Mouse (Mus musculus): ENCODE results near the gene Casd1. TPM values are rescaled to one million over a fixed set of nuclear protein-coding genes. Genes with fewer than 3 reads are reported as not detected.

Casd1 gene
- polyA plus RNA-seq, 1 experiment, result 17.6 TPM

DNA sequence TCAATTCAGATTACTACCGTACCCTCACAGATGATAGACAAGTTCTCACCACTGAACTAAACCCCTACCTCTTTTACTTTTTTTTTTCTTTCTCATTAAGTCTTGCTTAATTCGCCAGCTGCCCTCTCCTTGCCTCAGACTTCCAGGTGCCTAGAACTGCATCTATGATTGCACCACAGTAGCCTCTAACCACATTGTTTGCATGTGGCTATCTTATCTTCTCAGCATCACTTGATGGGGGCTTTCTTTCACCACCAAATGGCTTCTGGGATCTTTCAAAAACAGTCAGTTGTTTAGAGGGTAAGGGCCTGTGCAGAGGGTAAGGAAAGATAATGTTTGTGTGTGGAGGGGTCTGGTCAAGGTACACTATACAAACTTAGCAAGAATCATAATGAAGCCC lies 63.7 kb downstream of the Casd1 start:
- TF ChIP-seq GATA1 (IDR thresholded peaks at IDR 0.05; ENCODE audit: low read length), result peak; percentile 83

DNA sequence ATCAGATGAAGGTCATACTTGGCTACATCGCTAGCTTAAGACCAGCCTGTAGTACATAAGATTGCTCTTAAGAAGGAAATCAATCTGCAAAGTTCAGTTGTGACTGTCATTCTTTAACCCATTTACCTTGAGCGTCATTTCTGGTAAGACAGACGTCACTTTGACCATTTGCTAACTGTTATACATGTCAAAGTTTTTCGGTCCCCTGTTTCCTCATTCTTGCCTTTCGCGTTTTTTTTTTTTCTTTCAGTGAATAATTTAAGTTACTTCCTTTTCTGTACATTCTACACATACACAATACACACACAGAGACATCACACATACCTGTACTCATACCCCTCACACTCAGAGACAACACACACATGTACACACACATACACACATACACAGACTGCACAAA lies 64.5 kb downstream of the Casd1 start:
- no peak for TF ChIP-seq GATA1 (IDR thresholded peaks at IDR 0.05; ENCODE audit: low read length)

DNA sequence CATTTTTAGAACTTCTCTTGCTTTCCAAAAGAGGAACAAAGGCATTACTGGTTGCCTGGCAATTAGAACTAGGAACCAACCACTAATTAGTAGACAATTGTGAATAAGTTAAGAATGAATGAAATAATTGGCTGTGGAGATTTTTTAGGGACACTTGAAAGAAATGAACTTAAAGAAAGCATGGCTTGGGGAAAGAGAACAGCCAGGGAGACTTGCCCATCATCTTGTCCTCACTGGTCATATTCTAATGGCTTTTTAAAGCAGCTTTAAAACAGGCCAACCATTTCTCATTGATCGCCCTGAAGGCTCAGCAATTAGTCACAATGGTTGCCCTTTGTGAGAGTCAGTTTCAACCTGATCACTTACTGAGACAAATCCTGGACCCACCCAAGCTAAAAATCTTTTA lies 76.7 kb downstream of the Casd1 start:
- no peak for TF ChIP-seq GATA1 (IDR thresholded peaks at IDR 0.05; ENCODE audit: low read length)

DNA sequence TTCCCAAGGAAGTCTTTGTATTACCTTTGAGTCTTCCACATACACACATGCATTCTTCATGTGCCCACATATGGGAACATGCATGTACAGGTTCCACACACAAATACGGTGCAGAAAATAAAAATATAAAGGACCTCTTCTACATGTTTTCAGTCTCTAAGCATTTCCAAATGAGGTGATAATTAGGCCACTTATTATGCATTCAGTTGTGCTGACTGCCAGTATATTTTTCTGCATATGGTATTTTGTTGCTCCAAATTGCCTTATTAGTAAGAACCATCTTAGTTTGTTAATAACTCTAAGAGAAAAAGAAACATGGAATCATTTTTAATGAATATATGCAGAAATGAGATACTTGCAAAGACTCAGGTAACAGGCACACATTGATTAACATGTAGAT lies 79.3 kb downstream of the Casd1 start:
- no peak for TF ChIP-seq GATA1 (IDR thresholded peaks at IDR 0.05; ENCODE audit: low read length)

DNA sequence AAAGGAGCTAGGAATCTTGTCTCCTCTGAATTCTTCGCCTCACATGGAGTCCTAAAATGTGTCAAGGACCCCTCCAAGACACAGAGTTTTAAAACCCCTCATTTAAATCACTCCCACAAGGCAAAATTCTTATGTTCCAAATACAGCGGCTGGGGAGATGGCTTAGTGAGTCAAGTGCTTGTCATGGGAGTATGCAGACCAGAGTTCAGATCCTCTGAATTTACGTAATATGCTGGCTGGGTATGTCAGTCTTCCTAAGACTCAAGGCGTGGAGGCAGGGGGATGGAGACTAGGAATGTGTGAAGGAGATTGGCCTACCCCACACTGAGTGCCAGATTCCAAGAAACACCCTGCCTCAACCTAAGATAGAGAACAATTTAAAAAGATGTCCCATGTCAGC lies 79.9 kb downstream of the Casd1 start:
- TF ChIP-seq GATA1 (IDR thresholded peaks at IDR 0.05; ENCODE audit: low read length), result no peak

DNA sequence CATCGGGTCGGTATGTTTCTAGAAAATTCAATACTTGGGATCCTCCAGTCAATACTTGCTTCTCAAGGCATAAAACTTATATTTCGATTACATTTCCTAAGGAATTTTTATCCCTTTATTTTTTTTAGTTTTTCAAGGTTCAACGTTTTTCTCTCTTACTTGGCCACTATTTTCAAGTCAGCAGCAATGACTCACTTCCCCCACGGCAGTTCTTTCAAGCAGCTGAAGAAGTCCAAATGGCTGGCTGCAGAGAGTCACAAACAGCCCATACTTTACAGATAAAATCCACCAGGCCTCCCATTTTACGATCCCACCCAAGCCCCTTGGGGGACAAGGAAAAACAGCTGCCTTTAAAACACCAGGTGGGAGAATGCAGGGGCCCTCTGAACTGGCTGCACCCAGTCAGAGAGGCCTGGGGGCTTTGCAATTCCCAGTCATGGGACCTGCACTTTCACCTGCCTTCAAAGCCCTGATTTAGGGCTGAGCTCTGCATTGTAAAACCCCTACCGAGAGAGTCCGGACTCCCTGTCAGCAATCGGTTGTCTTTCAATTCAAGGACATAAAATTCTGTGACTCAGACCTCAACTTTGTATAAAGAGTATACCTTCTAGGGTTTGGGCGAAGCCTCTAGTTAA lies 84.2 kb downstream of the Casd1 start:
- no peak for TF ChIP-seq GATA1 (IDR thresholded peaks at IDR 0.05; ENCODE audit: low read length)

DNA sequence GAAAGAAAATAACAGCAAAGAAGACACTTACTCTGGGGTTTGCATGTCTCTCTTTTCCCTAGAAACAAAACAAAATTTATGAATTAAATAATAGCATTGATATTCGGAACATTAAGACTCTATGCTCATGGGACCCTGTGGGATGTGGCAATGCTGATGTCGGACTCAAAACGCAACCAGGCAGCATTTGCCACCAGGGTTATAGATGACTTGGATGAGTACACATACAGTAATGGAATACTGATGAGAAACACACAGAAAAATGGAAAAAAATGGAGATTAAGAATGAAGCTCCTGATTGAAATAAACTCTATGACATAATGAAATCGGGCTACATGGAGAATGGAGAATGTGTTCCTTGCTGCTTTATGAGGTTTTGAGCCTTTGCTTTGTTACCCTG lies 89.8 kb downstream of the Casd1 start:
- no peak for TF ChIP-seq GATA1 (IDR thresholded peaks at IDR 0.05; ENCODE audit: low read length)

Other genes starting within 250 kb of the Casd1 start
- 0.53 and 0.61 TPM in 2 replicates for gene Col1a2, start 96.0 kb upstream of the Casd1 start, polyA plus RNA-seq (2012)
- not detected in 2 replicates for gene Sgce, start 146.4 kb downstream of the Casd1 start, polyA plus RNA-seq (2012)
- gene Peg10, start 146.5 kb downstream of the Casd1 start, polyA plus RNA-seq (2012), result not detected in 2 replicates